Mouse (Mus musculus) bone marrow, adult 2 months (tissue): ENCODE data around the gene Cept1.

Experiments
- CTCF ChIP-seq: fragments of 200-500 bp; IDR thresholded peaks from 2 replicates; pipeline ENCODE4 v1.5.1; 2011; ENCODE audit warnings: low read length, control low read depth; ENCODE audit not compliant: control insufficient read depth, insufficient read depth
- POLR2A ChIP-seq: fragments of 200-500 bp; IDR thresholded peaks from 2 replicates; pipeline ENCODE4 v1.6.1; 2011; ENCODE audit warnings: low read depth, mild to moderate bottlenecking, control low read depth, low read length, borderline replicate concordance; ENCODE audit not compliant: control insufficient read depth

GRCm38 (mm10) chr3:106482281-106483081, 65.1 kb downstream of the Cept1 start, which contains the start of gene Dennd2d:
- TF ChIP-seq CTCF, result peak; percentile 27; the same call in 1 of the 2 replicates
- TF ChIP-seq POLR2A, result peak; percentile 50; the same call in 1 of the 2 replicates
